Mouse (Mus musculus): ENCODE data around the gene Dnah17.

GRCm38 (mm10) chr11:117989926-117990325, 140.5 kb downstream of the Dnah17 start:
- peak; percentile 47 for TF ChIP-seq CTCF (IDR thresholded peaks at IDR 0.05; ENCODE audit: low read depth)
- no peak for TF ChIP-seq EP300 (IDR thresholded peaks at IDR 0.05; ENCODE audit: low read depth)

All from liver, postnatal 0 days (tissue).